Mouse (Mus musculus): ENCODE measurements around the gene Oxnad1.

The Oxnad1 gene

GRCm38 (mm10) chr14:32145401-32145800 is 60.2 kb downstream of the Oxnad1 start:
- DNase-seq (ENCODE audit: low spot score), result no peak

DNA sequence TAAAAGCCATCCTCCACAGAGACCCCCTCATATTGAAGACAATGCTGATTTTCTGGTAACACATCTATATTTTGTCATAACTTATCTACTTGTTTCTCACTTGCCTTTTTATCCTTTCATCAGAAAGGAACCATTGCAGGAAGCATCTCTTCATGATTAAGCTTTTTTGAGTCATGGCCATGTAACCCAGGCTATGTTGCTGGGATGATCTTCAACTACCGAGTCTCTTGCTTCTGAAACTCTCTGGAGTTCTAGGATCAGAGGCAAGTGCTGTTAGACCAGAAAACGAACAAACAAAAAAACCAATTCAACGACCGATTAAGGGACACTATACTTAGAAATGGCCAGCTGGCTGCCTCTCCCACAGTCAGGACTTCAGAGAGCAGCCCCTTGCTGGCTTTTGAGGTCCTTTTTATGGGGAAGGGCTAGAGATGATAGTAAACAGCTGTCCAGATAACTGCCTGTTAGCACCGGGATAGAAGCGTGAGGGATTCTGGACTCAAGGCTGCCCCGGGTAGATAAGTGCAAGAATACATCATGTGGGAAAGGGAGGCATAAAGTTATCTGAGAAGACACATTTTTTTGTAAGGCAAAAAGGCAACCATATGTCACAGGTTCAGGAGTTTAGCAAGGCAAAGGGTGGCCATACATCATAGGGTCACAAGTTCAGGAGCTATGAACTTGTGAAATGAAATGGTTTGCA is 60.8 kb downstream of the Oxnad1 start:
- DNase-seq (ENCODE audit: low spot score), result no peak

- no peak for DNase-seq (ENCODE audit: low spot score)
Observed at GRCm38 (mm10) chr14:32146578-32146977, 61.4 kb downstream of the Oxnad1 start.

GRCm38 (mm10) chr14:32150872-32151271 is 65.7 kb downstream of the Oxnad1 start:
- no peak for DNase-seq (ENCODE audit: low spot score)

GRCm38 (mm10) chr14:32152243-32152965 is 67.2 kb downstream of the Oxnad1 start:
- no peak for DNase-seq (ENCODE audit: low spot score)
